Mouse (Mus musculus): ENCODE measurements around the gene Tk2. TPM values are rescaled to one million over a fixed set of nuclear protein-coding genes. Genes with fewer than 3 reads are reported as not detected.
A peak's percentile ranks its signal among the peaks of the same experiment; 100 is the strongest.

Tk2 gene
- total RNA-seq, 2 experiments from 2014 or later, result 11.2 to 11.7 TPM

GRCm38 (mm10) chr8:104227048-104227447, 21.3 kb downstream of the Tk2 start:
- no peak for ATAC-seq (replicated peaks; ENCODE audit: poor library complexity, severe bottlenecking)

- peak; percentile 67 for ATAC-seq (replicated peaks; ENCODE audit: poor library complexity, severe bottlenecking)
Measured at GRCm38 (mm10) chr8:104219806-104220205, 28.6 kb downstream of the Tk2 start.

GRCm38 (mm10) chr8:104219079-104219478, 29.3 kb downstream of the Tk2 start:
- ATAC-seq (replicated peaks; ENCODE audit: poor library complexity, severe bottlenecking), result peak; percentile 87

GRCm38 (mm10) chr8:104217601-104218000, 30.8 kb downstream of the Tk2 start:
- no peak for ATAC-seq (replicated peaks; ENCODE audit: poor library complexity, severe bottlenecking)

GRCm38 (mm10) chr8:104205292-104205691, 43.1 kb downstream of the Tk2 start:
- ATAC-seq (replicated peaks; ENCODE audit: poor library complexity, severe bottlenecking), result no peak

DNA sequence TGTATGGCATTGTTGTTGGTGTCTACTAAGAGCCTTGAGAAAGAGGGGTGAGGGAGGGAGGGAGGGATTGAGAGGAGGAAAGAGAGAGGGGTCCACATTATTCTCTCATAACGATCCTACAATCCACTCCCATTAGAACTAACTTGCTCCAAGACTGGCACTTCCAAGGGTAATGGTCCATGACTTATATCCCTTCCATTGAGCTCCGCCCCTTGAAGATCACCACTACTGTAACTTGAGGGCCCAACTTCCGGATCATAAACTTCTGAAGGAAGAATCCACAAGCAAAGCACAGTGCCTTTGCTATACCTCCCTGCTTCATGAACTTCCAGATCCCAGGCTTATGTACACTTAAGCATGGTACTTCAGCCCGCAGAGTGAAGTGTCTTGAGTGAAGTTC, 46.0 kb downstream of the Tk2 start:
- no peak for ATAC-seq (replicated peaks; ENCODE audit: poor library complexity, severe bottlenecking)

- ATAC-seq (replicated peaks; ENCODE audit: poor library complexity, severe bottlenecking), result no peak
Measured at GRCm38 (mm10) chr8:104201622-104202021, 46.7 kb downstream of the Tk2 start.

DNA sequence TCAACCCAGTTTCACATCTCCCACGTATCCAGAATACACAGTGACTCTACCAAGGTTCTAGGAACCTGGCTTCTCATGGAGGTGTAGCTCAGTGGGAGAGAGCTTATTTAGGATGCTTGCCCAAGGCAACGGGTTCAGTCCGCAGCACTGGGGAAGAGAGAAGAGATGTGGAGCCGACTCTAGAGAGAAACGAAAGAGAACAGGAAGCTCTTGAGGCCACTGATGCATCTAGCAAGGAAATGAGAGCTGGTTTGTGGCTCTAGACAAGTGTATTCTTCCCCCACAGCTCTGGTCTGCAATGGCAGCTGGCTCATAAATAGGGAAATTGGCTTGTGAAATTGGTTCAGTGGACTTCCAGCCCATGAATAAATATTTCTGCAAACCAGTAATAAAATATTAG, 48.6 kb downstream of the Tk2 start:
- peak; percentile 94 for ATAC-seq (replicated peaks; ENCODE audit: poor library complexity, severe bottlenecking)

DNA sequence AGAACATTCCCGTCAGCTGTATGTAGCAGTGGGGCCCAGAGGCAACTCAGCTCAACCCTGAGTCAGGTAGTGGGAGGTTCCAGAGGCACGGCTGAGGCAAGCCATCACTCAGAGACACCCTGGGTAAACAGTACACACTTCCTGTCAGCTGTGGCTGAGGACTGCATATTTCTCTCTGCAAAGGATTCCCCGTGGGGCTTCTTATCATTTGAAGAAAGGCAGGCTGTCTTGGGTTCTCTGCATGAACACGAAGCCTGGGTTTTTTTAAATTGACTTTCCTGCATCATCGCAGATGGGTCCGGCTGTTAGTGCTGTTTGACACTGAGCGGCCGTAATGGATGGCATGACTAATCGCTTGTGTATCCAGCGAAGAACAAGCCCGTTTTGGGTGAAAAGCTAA, 56.9 kb downstream of the Tk2 start:
- ATAC-seq (replicated peaks; ENCODE audit: poor library complexity, severe bottlenecking), result no peak

GRCm38 (mm10) chr8:104190777-104191468, 57.4 kb downstream of the Tk2 start:
- no peak for ATAC-seq (replicated peaks; ENCODE audit: poor library complexity, severe bottlenecking)

- no peak for ATAC-seq (replicated peaks; ENCODE audit: poor library complexity, severe bottlenecking)
Measured at GRCm38 (mm10) chr8:104188459-104188858, 59.9 kb downstream of the Tk2 start.

DNA sequence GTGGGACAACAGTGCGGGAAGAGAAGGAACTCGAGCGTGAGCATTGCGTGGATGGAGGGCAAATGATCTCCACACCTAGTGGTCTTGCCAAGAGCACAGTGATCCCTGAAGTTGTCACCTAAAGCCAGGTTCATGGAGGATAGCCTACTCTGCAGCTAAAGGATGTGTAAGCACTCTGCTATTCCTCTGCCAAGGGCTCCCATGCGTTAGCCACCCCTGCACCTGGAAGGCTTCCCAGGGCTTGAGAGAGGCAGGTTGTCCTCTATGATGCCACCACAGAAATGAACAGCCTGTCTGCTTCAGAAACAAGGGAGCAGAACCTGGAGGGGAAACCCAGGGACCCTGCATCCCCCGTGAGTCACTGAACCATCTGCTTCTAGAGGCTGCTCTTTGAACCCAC, 60.7 kb downstream of the Tk2 start:
- no peak for ATAC-seq (replicated peaks; ENCODE audit: poor library complexity, severe bottlenecking)

DNA sequence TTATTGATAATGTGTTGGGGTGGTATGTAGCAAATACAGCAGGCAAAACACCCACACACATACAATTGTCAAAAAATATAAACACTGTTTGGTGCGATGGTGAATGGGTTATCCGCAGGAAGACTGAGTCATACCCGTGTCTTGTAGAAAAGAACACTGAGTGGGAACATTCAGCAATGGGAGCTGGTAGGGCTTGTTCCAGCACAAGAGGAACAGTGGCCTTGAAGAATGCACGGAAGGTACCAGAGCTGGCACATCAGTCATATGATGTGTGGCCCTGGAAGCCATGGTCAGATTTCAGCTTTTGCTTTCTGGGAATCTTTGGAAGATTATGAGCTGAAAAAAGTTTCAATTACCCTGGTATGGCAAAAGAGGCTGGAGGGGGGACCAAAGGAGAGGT, 61.5 kb downstream of the Tk2 start:
- no peak for ATAC-seq (replicated peaks; ENCODE audit: poor library complexity, severe bottlenecking)

- no peak for ATAC-seq (replicated peaks; ENCODE audit: poor library complexity, severe bottlenecking)
Measured at GRCm38 (mm10) chr8:104184905-104185304, 63.5 kb downstream of the Tk2 start.

- no peak for ATAC-seq (replicated peaks; ENCODE audit: poor library complexity, severe bottlenecking)
Measured at GRCm38 (mm10) chr8:104177054-104177453, 71.3 kb downstream of the Tk2 start.

Other genes with a start within 250 kb of the Tk2 start
- 0.41 TPM in 1 of 2 replicates, not detected in the other for gene Cdh5, start 146.9 kb downstream of the Tk2 start, total RNA-seq (2014; fragmentation: Nextera tagmentation)
- gene Cdh5, start 146.9 kb downstream of the Tk2 start, total RNA-seq (2017), result not detected in 2 replicates
- not detected in 2 replicates for gene Bean1, start 78.1 kb downstream of the Tk2 start, total RNA-seq (2014; fragmentation: Nextera tagmentation)
- not detected in 2 replicates for gene Bean1, start 78.1 kb downstream of the Tk2 start, total RNA-seq (2017)
- gene Cklf, start 2.3 kb upstream of the Tk2 start, total RNA-seq (2014; fragmentation: Nextera tagmentation), result 45.2 and 50.6 TPM in 2 replicates
- gene Cklf, start 2.3 kb upstream of the Tk2 start, total RNA-seq (2017), result 13.5 and 17.9 TPM in 2 replicates
- not detected in 2 replicates for gene Cmtm2a, start 44.6 kb upstream of the Tk2 start, total RNA-seq (2014; fragmentation: Nextera tagmentation)
- gene Cmtm2a, start 44.6 kb upstream of the Tk2 start, total RNA-seq (2017), result not detected in 2 replicates
- gene Gm45711, start 61.5 kb upstream of the Tk2 start, total RNA-seq (2014; fragmentation: Nextera tagmentation), result not detected in 2 replicates
- gene Gm45711, start 61.5 kb upstream of the Tk2 start, total RNA-seq (2017), result not detected in 2 replicates
- not detected in 2 replicates for gene Cmtm1, start 61.6 kb upstream of the Tk2 start, total RNA-seq (2014; fragmentation: Nextera tagmentation)
- gene Cmtm1, start 61.6 kb upstream of the Tk2 start, total RNA-seq (2017), result not detected in 2 replicates
- not detected in 2 replicates for gene Gm11020, start 73.0 kb upstream of the Tk2 start, total RNA-seq (2014; fragmentation: Nextera tagmentation)
- gene Gm11020, start 73.0 kb upstream of the Tk2 start, total RNA-seq (2017), result not detected in 2 replicates
- not detected in 2 replicates for gene Cmtm2b, start 73.7 kb upstream of the Tk2 start, total RNA-seq (2014; fragmentation: Nextera tagmentation)
- gene Cmtm2b, start 73.7 kb upstream of the Tk2 start, total RNA-seq (2017), result not detected in 2 replicates
- 37.4 and 54.3 TPM in 2 replicates for gene Cmtm3, start 90.9 kb upstream of the Tk2 start, total RNA-seq (2014; fragmentation: Nextera tagmentation)
- gene Cmtm3, start 90.9 kb upstream of the Tk2 start, total RNA-seq (2017), result 16.2 and 18.6 TPM in 2 replicates
- 0.58 and 1.4 TPM in 2 replicates for gene Cmtm4, start 147.2 kb upstream of the Tk2 start, total RNA-seq (2014; fragmentation: Nextera tagmentation)
- gene Cmtm4, start 147.2 kb upstream of the Tk2 start, total RNA-seq (2017), result 0.31 and 0.90 TPM in 2 replicates
- 13.9 and 21.2 TPM in 2 replicates for gene Dync1li2, start 194.5 kb upstream of the Tk2 start, total RNA-seq (2014; fragmentation: Nextera tagmentation)
- 43.4 and 44.1 TPM in 2 replicates for gene Dync1li2, start 194.5 kb upstream of the Tk2 start, total RNA-seq (2017)

Data from granulocyte monocyte progenitor cell, adult 5-6 weeks (primary cell).